Mouse (Mus musculus) heart, postnatal 4 days (tissue): ENCODE results near the gene Capn13. TPM values are rescaled to one million over a fixed set of nuclear protein-coding genes. Genes with fewer than 3 reads are reported as not detected.
"Not testable (repeated sequence)": the region's sequence is repeated elsewhere in the genome, so short reads cannot be mapped to it uniquely, and the experiment has no call there.

Experiments
- DNase-seq: peaks from one replicate; pipeline ENCODE4 v3.0.0; 2021
- total RNA-seq, 2 experiments: library from RNA; stranded (reverse); gene quantifications; 2 replicates each; pipeline ENCODE4 v1.2.3; 2021

Capn13 gene
- total RNA-seq, 2 experiments from 2014 or later, result not detected

DNA sequence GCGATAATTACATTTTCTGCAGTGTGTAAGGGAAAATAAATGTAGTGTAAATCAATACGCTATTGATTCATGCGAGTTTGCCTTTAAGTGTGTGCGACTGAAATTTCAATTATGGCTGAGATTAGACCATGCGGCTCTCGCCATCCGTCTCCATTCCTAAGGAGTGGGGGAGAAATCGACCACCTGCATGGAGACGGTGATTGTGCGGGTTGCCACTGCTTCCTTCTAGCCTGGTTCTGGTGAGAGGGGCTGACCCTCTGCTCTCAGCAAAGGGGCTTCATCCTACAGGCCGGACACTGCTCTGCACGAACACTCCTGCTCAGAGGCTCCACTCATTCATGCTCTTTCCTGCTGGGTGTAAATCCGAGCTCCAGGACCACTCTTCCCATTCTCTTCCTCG, 58.0 kb downstream of the Capn13 start:
- DNase-seq, result no peak

DNA sequence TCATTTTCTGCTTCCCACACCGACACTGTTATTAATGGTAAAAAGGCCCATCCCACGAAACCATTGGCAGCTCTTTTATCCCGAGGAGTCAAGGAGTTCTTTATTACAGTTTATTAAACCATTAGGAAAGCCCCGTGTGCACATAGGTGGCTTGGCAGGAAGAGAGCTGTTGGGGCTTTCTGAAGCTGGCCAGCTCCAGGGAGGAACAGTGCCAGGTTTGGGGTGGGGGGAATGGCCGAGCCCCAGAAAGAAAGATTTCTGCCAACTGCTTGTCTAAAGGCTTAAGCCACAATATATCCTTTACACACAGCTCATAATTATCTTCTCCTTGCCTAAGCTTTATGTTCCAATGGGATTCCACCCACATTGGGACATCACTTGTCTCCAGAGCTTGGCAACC, 71.6 kb downstream of the Capn13 start:
- DNase-seq, result no peak

DNA sequence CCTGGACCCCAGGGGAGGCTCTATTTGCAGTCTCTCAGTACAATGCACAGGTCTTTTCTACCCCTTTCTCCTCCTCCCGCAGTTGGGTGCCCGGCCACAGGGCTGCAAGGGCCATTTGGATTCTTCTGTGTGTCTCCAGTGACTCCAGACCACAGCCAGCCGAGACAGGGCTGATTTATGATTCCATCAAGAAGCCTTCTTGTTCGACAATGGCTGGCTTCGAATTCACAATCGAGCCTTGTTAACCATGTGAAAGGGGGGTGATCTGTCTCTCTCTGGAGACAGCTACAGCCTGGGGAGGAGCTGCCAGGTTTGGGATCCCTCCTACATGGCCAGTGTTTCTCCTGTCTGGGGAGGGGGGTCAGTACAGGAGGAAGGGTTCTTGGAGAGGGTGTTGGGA, 75.4 kb downstream of the Capn13 start:
- DNase-seq, result no peak

DNA sequence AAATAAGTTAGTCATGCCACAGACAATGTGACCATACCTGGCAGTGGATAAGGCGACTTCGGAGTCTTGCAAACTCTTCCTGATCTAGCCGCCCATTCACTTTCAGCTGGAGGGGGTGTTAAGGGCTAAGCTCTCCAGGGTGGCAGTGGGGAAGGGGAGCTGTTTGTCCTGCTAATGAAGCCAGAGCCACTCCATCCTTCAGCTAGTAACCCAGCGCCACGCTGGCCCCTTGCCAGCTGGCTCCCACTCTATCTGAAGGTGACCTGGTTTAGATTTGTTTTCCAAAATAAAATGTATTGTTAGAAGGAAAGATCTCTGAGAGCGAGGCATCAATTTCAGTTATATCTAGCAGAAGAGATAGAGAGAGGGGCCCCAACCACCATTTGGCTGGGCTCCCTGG, 75.9 kb downstream of the Capn13 start:
- peak; percentile 38 for DNase-seq

DNA sequence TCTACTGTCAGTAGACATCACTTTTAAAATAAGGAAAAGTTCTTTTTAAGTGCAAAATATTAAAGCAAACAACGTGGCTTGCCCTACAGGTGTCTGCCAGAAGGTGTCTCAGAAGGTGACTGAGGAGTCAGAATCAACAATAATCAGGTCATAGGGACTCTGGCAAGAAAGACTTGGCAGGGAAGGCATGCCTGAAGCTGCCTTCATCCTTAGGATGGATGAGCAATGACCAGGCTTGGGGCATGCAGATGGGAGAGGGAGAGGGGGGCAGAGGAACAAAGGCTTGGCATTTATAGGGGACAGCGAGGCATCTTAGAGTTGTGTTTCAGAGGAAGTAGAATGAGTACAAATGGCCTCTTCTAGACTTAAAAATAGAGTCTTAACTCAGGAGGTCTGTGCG, 76.7 kb downstream of the Capn13 start:
- DNase-seq, result no peak

DNA sequence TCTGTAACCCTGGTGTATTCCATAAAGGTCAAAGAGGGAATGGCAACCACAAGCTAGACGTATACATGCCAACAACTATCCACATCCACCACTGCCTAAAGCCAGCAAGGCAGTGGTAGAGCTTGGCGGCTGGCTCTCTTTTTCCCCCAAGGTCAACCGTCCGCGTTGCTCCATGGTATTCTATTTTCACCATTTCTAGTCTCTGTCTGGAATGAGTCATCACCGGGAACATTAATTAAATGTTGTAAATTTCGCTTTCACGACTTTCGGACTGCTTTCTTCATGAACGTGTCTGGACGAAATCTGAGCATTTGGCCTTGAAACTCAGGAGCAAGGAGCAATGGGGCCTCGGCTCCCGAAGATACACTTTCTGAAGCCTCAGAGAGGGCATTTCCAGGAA, 85.9 kb downstream of the Capn13 start:
- DNase-seq, result no peak

DNA sequence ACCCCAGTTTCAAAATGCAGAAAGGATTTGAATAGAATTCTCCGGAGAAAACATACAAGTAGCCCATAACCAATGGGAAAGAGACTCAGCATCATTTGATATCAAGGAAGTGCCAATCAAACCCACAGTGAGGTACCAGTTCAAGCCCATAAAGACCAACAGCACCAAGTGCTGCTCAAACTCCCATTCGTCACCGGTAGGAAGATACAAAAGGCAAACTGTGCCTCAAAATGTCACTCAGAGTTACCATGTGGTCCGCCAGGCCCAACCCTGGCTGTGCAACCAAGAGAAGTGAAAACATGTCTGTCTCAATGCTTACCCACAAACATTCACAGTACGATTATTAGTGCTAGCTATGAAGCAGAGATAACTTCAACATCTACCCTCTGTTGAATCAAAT, 89.2 kb downstream of the Capn13 start:
- DNase-seq, result no peak

DNA sequence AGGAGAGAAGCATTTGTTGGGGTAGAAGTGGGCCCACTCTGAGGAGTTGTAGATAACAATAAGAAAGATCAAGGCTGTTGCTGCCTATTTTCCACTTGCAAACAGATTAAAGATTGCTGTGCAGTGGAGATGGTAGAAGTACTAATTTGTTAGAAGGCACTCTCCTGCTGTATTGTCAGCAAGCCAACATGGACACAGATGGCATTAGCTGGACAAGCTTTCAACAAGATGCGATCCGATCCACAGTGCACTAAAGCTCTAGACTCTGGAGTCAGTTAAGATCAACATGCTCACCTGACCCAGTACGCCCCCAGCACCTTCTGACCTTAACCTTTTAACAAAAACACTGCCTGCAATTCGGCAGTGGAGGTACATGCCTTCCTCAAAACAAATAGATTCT, 92.0 kb downstream of the Capn13 start:
- DNase-seq, result no peak

DNA sequence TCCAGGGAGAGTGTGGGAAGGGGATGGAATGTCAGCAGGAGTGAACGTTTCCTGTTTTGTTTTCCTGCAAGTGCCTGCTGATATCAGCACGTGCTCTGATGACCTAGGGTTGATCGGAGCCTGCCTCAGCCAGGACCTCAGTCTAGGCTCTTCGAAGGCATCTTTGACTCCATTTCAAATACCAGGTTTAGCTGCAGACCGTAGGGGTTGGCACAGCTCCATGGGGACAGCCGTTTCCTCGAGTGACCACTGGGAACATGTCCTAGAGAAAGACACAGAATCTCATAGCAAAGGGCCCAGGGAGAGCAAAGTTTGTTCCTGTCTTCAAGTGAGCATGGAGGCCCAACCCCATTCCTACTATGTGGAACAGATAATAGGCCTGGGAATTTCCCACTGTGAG, 94.0 kb downstream of the Capn13 start:
- DNase-seq, result no peak

DNA sequence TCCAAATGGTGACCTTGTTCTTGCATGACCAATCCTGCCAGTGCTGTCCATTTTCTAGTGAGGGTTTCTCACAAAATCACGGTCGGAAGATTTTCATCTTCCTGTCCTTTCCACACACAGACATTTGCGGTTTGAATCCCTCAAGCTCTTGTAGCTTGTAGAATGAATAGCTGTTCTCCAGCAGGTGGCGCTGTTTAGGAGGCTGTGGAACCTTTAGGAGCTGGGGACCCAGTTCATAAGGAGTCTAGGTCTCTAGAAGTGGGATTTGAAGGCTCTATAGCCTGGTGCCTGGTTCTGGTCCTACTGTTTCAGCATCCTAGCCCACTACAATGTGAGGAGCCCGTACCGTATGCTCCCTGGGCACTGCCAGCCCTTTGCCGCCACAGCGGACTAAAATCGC, 95.0 kb downstream of the Capn13 start:
- DNase-seq, result peak; percentile 69

DNA sequence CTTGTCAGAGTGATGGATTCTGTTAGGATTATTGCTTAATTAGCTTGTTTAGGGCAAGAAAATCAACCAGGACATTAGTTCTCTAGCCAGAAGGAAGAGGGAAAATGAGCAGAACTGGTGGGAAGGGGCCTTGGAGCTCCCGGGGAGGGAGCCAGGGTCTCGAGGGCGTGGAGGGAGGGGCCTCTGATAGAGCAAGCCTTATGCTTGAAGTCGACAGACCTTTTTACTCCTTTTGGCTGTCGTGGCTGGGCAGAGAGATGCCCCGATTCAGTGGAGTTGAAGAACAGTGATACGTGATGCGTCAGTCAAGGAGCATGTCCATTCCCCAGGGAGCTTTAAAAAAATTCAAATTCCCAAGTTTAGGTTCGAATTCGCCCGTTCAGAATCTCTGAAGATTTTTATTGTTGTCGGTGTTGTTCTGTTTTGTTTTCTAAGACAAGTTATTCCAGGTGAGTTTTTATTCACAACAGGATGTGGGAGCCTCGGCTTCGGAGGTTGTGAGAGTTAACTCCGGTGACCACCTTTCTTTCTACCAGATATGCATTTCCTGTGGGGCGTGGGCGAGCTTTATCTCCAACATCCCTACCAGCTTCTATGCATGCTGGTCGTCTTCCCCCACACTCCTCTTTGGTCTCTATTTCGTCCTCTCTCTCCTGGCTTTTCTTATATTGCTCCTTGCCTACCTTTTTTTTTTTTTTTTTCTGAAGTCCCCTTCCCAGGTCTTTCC, 96.4 kb downstream of the Capn13 start:
- no peak for DNase-seq

DNA sequence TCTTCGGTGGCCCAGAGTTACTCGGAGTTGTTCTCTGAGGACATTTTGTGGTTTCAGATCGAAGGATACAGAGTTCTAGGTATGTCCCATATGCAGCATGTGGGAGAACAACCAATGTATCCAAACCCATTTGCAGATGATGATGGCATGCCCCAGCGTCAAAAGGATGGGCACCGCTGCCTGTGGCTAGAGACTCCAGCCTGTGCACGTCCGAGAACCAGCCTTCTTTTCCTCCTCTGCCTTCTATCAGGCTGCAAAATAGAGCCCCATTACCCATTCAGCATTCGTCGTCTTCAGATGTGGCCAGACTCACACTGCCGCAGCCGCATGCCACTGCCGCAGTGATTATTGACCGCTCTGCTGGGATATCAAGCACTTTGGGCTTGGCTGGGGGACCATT, 97.0 kb downstream of the Capn13 start:
- DNase-seq, result no peak

DNA sequence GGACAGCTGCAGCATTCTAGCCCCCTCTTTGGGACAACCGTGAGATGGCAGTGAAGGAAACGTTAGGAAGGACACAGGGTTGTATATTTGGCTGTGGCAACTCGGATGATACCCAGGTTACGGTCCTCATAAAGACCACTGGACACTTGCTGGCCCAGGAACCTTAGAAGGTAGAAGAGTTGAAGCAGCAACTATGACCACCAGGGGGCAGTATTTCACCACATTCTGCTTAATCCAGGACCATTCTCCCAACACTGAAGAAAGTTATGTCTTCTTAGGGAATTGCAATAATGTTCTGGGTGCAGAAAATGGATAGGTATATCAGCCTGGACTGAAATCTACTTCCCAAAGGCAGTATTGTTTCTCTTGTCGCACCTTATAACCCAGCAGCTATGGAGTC, 97.4 kb downstream of the Capn13 start:
- DNase-seq, result peak; percentile 83

DNA sequence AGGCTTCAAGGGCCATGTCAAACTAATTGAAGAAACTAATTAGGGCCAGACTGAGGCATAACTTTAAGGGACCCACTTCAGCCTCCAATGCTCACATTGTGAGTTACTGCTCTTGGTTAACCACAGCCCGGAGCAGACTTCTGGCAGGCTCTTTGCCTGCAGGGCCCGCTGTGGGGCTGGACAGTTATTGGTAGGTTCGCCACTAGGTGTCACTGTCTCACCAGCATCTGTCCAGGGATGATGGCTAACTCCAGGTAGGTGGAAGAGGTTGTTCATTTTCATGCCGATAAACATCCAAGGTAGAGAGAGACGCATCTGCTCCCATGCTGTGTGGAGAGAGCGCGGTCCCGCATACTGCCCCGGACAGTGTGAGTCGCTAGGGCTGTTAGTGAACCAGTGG, 98.6 kb downstream of the Capn13 start:
- peak; percentile 88 for DNase-seq

DNA sequence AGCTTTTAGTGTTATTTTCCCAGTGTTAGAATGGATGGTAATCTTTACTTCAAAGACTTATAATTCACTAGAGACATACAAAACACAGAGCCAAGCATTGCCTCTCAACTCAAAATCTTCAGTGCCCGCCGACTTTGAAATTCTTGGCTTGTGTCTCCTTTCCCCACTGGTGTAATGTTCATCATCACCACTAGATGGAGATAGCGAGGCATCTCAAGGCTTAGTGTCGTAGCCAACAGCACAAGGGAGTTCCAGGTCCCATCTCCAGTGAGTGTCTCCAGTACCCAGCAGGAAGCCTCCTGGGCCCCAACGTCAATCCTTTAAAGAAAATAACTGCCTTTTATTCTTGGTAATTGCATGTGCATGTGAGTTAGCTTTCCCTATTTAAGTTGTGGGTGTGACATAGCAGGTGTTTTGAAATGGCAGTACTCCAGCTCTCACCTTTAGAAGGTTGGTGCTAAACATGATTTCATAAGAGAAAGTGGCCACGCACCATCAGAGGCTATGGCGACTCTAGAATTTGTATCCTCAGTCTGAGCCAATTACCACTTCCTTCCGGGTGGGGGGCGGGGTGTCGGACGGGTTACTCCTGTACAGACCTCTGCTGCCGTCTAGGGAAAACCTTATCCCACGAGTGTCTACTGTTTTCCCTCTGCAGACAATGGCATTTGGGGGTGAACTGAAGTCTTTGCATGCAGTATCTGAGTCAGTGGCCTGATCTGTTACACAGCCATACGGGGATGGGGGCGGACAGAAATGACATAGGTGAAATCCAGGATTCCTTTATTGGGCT, 99.2 kb downstream of the Capn13 start:
- peak; percentile 77 for DNase-seq

DNA sequence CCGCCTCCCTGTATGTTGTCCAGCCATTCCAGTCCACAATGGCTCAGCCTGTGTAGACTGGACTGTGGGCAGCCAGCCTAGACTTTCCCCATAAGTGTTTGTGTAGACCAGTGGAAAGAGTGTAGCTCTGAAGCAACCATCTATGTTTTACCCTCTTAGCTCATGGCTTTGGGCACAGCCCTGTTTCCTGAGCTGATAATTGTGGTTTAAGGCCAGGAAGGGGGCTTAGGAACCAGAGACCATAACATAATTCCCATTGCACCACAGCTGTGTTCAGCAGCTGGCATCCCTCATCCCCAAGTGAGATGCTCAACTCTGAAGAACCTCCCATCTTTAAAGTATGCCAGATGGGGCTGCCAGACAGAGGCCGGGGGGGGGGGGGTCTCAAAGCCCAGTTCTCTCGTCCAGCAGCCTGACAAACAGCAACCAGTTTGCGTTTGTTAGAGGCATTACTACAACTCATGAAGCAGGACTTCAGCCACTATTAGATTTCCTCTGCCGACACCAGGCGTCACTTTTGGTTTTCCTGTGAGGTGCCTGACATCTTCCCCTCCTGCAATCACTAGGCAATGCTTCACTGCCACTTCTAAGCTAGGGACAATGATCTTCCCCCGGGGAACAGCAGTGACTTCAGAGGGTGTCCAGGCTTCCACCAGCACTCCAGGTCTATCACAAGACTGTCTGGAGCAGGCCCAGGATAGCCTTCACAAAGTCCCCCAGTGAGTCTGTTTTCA, 100.4 kb downstream of the Capn13 start:
- no peak for DNase-seq

DNA sequence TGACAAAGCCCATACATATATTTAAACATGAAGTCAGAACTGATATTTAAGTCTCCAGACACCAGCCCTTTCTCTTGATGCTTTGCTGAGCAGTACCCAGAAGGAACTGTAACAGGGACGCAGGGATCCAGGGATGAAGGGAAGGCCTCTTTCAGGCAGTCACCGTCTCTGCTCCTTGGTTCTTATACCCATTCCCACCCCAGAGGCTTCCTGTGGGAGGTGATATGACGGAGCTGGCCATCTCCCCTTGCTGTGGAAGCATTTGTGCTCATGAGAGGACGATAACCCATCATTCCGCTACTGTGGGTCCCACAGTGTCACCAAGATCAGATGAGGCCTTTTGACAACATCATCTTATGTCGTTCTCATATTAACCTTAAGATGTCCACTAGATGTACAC, 101.7 kb downstream of the Capn13 start:
- no peak for DNase-seq

DNA sequence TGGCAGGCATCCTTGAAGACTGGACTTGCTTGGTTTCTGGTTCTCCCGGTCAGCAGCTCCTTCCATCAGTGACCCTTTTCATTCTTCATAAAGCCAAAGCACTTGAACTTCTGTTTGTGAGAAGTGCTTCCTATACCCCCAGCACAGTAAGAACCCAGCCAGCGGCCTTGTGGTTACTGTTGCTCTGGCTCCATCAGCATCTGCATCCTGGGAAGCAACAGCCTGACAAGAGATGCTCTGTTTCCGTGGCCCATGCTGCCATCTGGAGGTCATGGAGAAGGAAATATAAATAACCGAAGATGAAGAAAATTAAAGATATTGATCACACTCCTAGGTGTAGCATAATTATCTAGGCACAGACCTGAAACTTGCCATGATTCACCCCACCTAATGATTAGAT, 103.8 kb downstream of the Capn13 start:
- peak; percentile 76 for DNase-seq

DNA sequence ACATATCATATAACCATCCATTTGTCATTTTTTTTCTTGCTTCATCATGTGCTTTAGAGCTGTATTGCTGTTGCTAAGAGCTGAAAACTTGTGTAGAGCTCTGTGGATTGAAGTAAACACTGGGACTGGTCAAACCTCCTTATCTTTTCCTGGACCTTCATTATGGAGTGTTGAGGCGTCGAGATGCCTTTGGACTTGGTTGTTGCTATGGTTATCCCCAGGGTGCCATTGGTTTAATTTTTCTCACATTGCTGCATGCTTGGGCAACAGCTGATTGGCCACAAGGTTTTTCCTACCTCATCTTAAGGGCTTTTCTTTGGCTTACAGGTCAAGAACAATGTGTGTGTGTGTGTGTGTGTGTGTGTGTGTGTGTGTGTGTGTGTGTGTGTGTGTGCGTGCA, 107.4 kb downstream of the Capn13 start:
- no peak for DNase-seq

DNA sequence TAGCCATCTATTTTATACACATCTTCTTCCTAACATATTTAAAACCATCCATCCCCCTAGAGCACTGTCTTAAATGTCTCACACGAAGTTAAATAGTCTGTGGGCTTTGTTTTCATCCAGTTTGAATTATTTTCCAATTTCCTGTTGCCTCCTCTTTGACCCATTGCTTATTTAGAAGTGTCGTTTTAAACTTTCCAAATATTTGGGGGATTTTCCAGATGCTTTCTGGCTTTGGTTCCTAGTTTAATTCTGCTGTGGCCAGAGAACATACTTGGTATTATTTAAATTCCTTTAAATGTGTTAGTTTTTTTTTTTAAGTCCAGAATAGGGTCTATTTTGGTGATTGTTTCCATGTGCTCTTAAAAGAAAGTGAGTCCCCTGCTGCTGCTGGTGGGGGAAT, 116.4 kb downstream of the Capn13 start:
- DNase-seq, result no peak

DNA sequence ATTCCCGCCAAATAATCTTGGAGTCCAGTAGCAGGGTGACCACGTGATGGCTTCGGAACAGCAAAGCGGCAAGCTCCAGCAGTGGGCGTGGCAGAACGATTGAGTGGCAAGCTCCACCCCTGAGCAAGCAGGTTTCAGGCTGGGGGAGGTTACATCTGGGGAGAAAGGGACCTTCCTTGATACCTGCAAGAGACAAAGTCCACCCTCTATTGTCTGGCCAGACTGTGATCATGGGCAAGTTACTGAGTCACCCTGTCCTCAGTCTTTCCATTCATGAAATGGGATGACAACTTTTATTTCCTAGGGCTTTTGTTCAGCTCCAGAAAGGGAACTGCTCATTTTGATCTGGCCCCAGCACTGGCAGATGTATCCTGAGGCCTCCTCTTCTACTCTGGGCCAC, 118.0 kb downstream of the Capn13 start:
- not testable (repeated sequence) for DNase-seq

DNA sequence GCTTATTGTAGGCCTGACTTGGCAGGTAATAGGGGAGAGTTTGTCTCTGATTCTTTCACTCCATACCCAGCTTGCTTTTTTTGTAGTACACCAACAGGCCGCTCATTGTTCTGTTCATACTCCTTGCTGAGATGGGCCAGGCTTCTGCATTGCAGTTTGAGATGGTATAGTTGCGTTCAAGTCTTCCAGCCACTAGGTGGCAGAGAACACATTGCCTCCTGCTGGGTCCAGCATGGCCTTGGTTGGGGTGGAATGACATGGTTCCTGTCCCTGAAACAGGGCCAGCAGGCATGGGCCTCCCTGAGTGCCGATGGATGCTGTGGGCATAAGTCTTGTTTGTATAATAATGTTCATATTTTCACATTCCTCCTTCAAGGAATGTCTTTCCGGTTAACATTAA, 122.9 kb downstream of the Capn13 start:
- DNase-seq, result no peak

DNA sequence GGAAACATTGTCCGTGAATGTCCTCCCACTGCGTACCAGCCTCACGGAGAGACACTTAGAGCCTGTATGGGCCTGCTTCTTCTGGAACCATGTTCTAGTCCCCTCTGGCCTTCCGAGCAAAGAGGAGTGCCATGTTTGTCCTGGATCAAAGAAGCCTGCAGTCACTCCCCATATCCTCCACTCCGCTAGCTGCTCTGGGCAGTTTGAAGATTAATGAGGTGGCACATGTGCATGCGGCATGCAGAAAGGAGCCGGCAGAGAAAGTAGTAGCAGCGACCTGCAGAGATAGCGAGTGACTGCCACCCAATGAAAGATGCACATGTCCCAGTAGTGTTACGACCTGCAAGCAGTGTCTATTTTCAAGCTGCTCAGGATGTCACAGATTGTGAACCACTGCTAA, 125.6 kb downstream of the Capn13 start:
- DNase-seq, result no peak

DNA sequence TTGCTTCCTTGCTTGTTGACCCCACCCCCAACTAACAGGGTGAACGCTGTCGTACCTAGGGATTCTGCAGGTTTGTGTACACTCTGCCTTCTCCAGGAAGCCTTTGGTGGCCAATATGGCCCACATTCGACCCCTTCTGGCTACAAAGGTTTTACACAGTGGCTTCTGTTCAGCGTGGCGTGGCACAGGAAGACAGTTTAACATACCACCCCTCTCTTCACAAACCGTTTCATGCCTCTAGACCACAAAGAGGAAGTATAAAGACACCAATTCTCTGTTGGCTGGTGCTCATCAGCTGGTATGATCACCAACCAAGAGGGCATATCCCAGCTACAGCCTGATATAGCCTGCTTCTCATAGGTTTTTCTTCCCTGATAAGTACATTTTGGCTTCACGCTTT, 126.9 kb downstream of the Capn13 start:
- DNase-seq, result no peak
